Mouse (Mus musculus) myocyte (in vitro differentiated cells): ENCODE data around the gene Tnfrsf1a. TPM values are rescaled to one million over a fixed set of nuclear protein-coding genes. Genes with fewer than 3 reads are reported as not detected.

Source experiments
- H3K27me3 ChIP-seq: one replicate; pipeline ENCODE4 v1.6.1; 2011; ENCODE audit not compliant: control insufficient read depth, insufficient read depth, insufficient read length
- H3K36me3 ChIP-seq: one replicate; pipeline ENCODE4 v1.6.1; 2011; ENCODE audit not compliant: control insufficient read depth, insufficient read depth
- H3K4me2 ChIP-seq: one replicate; pipeline ENCODE4 v1.6.1; 2011; ENCODE audit warnings: low read depth, control low read depth
- H3K4me3 ChIP-seq: one replicate; pipeline ENCODE4 v1.5.1; 2011; ENCODE audit warnings: mild to moderate bottlenecking, control low read depth, moderate library complexity
- H3K79me2 ChIP-seq: one replicate; pipeline ENCODE4 v1.6.1; 2011; ENCODE audit not compliant: control insufficient read depth, insufficient read depth
- H3ac ChIP-seq: one replicate; pipeline ENCODE4 v1.6.1; 2011; ENCODE audit not compliant: control insufficient read depth, insufficient read length
- CEBPB ChIP-seq: IDR thresholded peaks from 2 replicates; pipeline ENCODE4 v1.6.1; 2011; ENCODE audit warnings: mild to moderate bottlenecking, moderate library complexity; ENCODE audit not compliant: poor library complexity, insufficient read depth, severe bottlenecking
- E2F4 ChIP-seq: IDR thresholded peaks from one replicate; pipeline ENCODE4 v1.6.1; 2011; ENCODE audit warnings: mild to moderate bottlenecking, control low read depth, moderate library complexity; ENCODE audit not compliant: insufficient read depth
- MAX ChIP-seq: IDR thresholded peaks from one replicate; pipeline ENCODE4 v1.6.1; 2011; ENCODE audit warnings: low read depth, mild to moderate bottlenecking, control low read depth
- MYOD1 ChIP-seq, 3 experiments: IDR thresholded peaks; one replicate each; pipeline ENCODE4 v1.6.1; 2011; ENCODE audit warnings: control low read depth in 2 of 3, low read depth in 2 of 3, mild to moderate bottlenecking in 2 of 3, moderate library complexity in 1 of 3; ENCODE audit not compliant: insufficient read length in 2 of 3, control insufficient read depth in 1 of 3
- MYOG ChIP-seq, 3 experiments: IDR thresholded peaks; one replicate each; pipeline ENCODE4 v1.6.1; 2011; ENCODE audit warnings: control low read depth in 2 of 3, low read depth in 2 of 3, mild to moderate bottlenecking in 2 of 3; ENCODE audit not compliant: insufficient read length in 2 of 3, control insufficient read depth in 1 of 3, insufficient read depth in 1 of 3
- POLR2A ChIP-seq: IDR thresholded peaks from one replicate; pipeline ENCODE4 v1.6.1; 2011; ENCODE audit warnings: low read depth, mild to moderate bottlenecking, control low read depth, moderate library complexity; ENCODE audit not compliant: insufficient read length
- POLR2AphosphoS2 ChIP-seq: IDR thresholded peaks from one replicate; pipeline ENCODE4 v1.6.1; 2011; ENCODE audit warnings: low read depth, control low read depth; ENCODE audit not compliant: insufficient read length
- REST ChIP-seq: IDR thresholded peaks from one replicate; pipeline ENCODE4 v1.6.1; 2011; ENCODE audit warnings: mild to moderate bottlenecking, control low read depth, moderate library complexity; ENCODE audit not compliant: insufficient read depth, insufficient read length
- SRF ChIP-seq: IDR thresholded peaks from one replicate; pipeline ENCODE4 v1.6.1; 2011; ENCODE audit warnings: low read depth; ENCODE audit not compliant: control insufficient read depth, insufficient read length
- TCF12 ChIP-seq: IDR thresholded peaks from one replicate; pipeline ENCODE4 v1.6.1; 2011; ENCODE audit warnings: mild to moderate bottlenecking, control low read depth; ENCODE audit not compliant: poor library complexity, insufficient read depth, severe bottlenecking
- TCF3 ChIP-seq: IDR thresholded peaks from one replicate; pipeline ENCODE4 v1.6.1; 2011; ENCODE audit warnings: low read depth, control low read depth; ENCODE audit not compliant: insufficient read length
- USF1 ChIP-seq: IDR thresholded peaks from one replicate; pipeline ENCODE4 v1.6.1; 2011; ENCODE audit warnings: low read depth, mild to moderate bottlenecking, control low read depth, moderate library complexity
- polyA plus RNA-seq: library from polyadenylated mRNA; unstranded; fragments of >200 nt; fragmentation: generic; extraction: Trizol; gene quantifications from one replicate; pipeline ENCODE4 v1.2.1, GENCODE M21; 2012; ENCODE audit warnings: missing spikeins

Gene Tnfrsf1a
- polyA plus RNA-seq, 1 experiment, result 84.5 TPM

DNA sequence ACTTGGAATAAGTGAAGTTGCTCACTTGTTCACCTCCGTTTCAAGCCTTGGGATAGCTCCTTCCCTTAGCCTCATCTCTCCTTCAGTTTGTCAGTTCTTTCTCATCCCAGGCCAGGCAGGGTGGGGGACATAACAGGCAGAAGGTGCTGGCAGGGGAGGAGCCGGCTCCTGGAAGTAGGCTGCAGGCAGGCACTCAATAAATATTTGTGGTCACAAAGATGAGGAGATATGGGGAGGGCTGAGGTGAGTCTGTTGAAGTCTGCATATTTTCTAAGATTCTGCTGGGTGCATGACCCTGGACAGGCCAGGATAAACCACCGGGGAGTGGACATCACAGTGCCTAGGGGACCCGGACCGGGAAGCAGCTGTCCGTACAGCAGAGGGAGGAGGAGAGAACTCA lies 25.6 kb upstream of the Tnfrsf1a start:
- H3K4me2 ChIP-seq, result no peak overlapping the region
- no peak overlapping the region for H3ac ChIP-seq
- TF ChIP-seq MYOG (IDR thresholded peaks at IDR 0.05; ENCODE audit: control insufficient read depth in 1 of 3, insufficient read depth in 1 of 3, insufficient read length in 2 of 3, low read depth in 2 of 3) (no peak), MYOD1 (IDR thresholded peaks at IDR 0.05; ENCODE audit: control insufficient read depth in 1 of 3, insufficient read length in 2 of 3, low read depth in 2 of 3) (no peak), SRF (no peak), TCF12 (no peak), MAX (no peak), E2F4 (no peak), POLR2A (no peak), USF1 (no peak), CEBPB (no peak), POLR2AphosphoS2 (no peak), TCF3 (no peak), REST (no peak)
- H3K4me3 ChIP-seq, result no peak overlapping the region
- no peaks in the 10 kb centered on the region for H3K27me3 ChIP-seq
- no peaks in the 10 kb centered on the region for H3K36me3 ChIP-seq
- no peaks in the 10 kb centered on the region for H3K79me2 ChIP-seq

DNA sequence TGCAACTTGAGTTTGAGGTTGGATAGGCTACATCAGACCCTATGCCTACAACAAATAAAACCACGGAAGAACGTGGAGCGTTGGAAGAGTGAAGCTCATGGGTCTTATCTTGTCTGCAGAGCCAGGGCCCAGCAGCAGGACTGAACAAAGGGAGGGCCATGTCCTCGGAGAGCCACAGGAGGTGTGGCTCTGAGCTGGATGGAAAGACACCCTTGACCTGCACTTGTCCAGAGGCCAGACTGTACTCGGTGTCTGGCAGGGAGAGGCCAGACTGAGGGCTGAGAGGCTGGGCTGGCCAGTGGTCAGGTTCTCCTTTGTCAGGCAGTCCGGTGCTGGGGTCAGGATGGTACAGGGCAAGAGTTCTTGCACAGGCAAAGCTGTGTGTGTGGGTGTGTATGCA lies 23.8 kb upstream of the Tnfrsf1a start:
- no peak overlapping the region for H3K4me2 ChIP-seq
- no peaks in the 10 kb centered on the region for H3K27me3 ChIP-seq
- no peak overlapping the region for H3ac ChIP-seq
- no peaks in the 10 kb centered on the region for H3K36me3 ChIP-seq
- TF ChIP-seq MYOD1 (IDR thresholded peaks at IDR 0.05; ENCODE audit: control insufficient read depth in 1 of 3, insufficient read length in 2 of 3, low read depth in 2 of 3), result no peak
- TF ChIP-seq CEBPB, result no peak
- no peak for TF ChIP-seq TCF12
- TF ChIP-seq REST, result no peak
- no peak for TF ChIP-seq USF1
- TF ChIP-seq E2F4, result no peak
- TF ChIP-seq MAX, result no peak
- no peak for TF ChIP-seq TCF3
- no peak for TF ChIP-seq MYOG (IDR thresholded peaks at IDR 0.05; ENCODE audit: control insufficient read depth in 1 of 3, insufficient read depth in 1 of 3, insufficient read length in 2 of 3, low read depth in 2 of 3)
- TF ChIP-seq POLR2AphosphoS2, result no peak
- H3K79me2 ChIP-seq, result no peaks in the 10 kb centered on the region
- no peak overlapping the region for H3K4me3 ChIP-seq

DNA sequence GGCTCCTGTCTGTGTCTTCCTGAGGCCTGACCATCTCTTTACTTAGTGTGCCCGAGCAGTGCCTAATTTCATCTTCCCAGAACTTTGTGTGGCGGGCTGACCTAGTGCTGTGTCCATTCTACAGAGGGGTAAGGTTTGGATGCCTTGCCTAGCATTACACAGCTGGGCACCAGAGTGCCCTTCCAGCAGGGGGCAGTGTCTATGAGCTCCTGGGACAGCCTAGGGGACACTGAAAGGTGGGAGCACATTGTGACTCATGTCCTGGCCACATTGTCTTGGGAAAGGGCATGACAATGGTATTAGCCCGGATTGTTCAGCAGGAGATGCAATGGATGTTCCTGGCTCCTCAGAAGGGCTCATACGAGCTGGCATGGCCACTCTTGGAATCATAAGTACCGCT lies 20.9 kb upstream of the Tnfrsf1a start:
- no peaks in the 10 kb centered on the region for H3K36me3 ChIP-seq
- H3K27me3 ChIP-seq, result no peaks in the 10 kb centered on the region
- no peak overlapping the region for H3K4me3 ChIP-seq
- TF ChIP-seq MYOG (IDR thresholded peaks at IDR 0.05; ENCODE audit: control insufficient read depth in 1 of 3, insufficient read depth in 1 of 3, insufficient read length in 2 of 3, low read depth in 2 of 3) (no peak), CEBPB (no peak), MAX (no peak), POLR2AphosphoS2 (no peak), MYOD1 (IDR thresholded peaks at IDR 0.05; ENCODE audit: control insufficient read depth in 1 of 3, insufficient read length in 2 of 3, low read depth in 2 of 3) (no peak), SRF (no peak), E2F4 (no peak), USF1 (no peak), TCF3 (no peak), POLR2A (no peak), REST (no peak), TCF12 (no peak)
- no peak overlapping the region for H3K4me2 ChIP-seq
- no peaks in the 10 kb centered on the region for H3K79me2 ChIP-seq
- no peak overlapping the region for H3ac ChIP-seq

DNA sequence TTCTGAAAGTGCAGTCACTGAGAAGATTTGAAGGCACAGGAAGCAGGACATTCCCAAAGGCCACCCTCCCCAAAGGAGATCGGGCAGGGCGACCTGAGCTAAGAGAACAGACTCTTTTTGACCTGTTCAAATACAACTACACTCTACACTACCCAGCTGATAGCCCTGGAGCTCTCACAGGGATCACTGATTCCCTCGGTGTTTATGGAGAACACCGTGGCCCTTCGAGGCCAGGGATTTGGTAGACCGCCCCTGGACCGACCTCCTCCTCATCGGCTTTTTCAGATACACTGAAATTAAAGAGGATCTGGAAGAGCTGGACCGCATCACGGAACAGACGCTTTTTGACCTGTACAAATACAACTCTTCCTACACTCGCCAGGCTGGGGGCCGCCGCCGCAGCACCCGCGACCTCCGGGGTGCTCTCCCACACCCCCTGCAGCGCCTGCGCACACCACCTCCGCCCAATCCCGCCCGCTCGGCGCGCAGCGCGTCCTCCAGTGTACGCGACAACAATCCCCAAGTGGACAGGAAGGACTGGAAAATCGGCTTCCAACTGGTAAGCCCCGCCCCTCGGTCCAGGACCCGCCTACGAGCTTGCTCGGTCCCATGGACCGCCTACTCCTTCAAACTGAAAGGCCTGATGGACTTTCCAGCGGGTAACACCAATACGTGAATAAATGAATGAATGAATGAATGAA lies 18.4 kb upstream of the Tnfrsf1a start:
- Histone ChIP-seq H3ac (no peak overlapping the region), H3K4me3 (no peak overlapping the region), H3K27me3 (no peaks in the 10 kb centered on the region), H3K79me2 (no peaks in the 10 kb centered on the region), H3K4me2 (peak overlapping the region; percentile 90), H3K36me3 (no peaks in the 10 kb centered on the region)
- TF ChIP-seq POLR2A (peak; percentile 80), TCF3 (no peak), POLR2AphosphoS2 (peak; percentile 68)
